Mouse (Mus musculus) midbrain, postnatal 0 days (tissue): Measurements from ENCODE around the gene Plk3. TPM values are rescaled to one million over a fixed set of nuclear protein-coding genes. Genes with fewer than 3 reads are reported as not detected.

ENCODE experiments used
- ATAC-seq: fragments of 200-750 bp; cut with Nextera tagmentation; 2 replicates; pipeline ENCODE4 v1.8.0; 2017; ENCODE audit warnings: moderate number of reproducible peaks, mild to moderate bottlenecking, moderate TSS enrichment, moderate library complexity; ENCODE audit not compliant: low FRiP score
- DNase-seq: peaks from one replicate; pipeline ENCODE4 v3.0.0-alpha.2; 2015; ENCODE audit warnings: low spot score
- H3K27ac ChIP-seq: fragments of 300-500 bp; sonication (generic); 2 replicates; pipeline ENCODE4 v1.5.1; 2014; ENCODE audit warnings: low read depth, mild to moderate bottlenecking, low read length, mixed read lengths
- H3K27me3 ChIP-seq: fragments of 300-500 bp; sonication (generic); 2 replicates; pipeline ENCODE4 v1.6.1; 2014; ENCODE audit warnings: low read length, control low read depth, mixed read lengths; ENCODE audit not compliant: insufficient read depth
- H3K36me3 ChIP-seq: fragments of 300-500 bp; sonication (generic); 2 replicates; pipeline ENCODE4 v1.6.1; 2014; ENCODE audit warnings: low read length, control low read depth, mixed read lengths; ENCODE audit not compliant: insufficient read depth
- H3K4me1 ChIP-seq: fragments of 300-500 bp; sonication (generic); 2 replicates; pipeline ENCODE4 v1.6.1; 2014; ENCODE audit warnings: mild to moderate bottlenecking, control low read depth, antibody characterized with exemption, low read length, mixed read lengths; ENCODE audit not compliant: insufficient read depth
- H3K4me2 ChIP-seq: fragments of 300-500 bp; sonication (generic); 2 replicates; pipeline ENCODE4 v1.6.1; 2014; ENCODE audit warnings: low read depth, mild to moderate bottlenecking, low read length, mixed read lengths; ENCODE audit not compliant: poor library complexity, severe bottlenecking
- H3K4me3 ChIP-seq: fragments of 300-500 bp; sonication (generic); 2 replicates; pipeline ENCODE4 v1.5.1; 2014; ENCODE audit warnings: low read depth, mild to moderate bottlenecking, low read length, moderate library complexity
- H3K9ac ChIP-seq: fragments of 300-500 bp; sonication (generic); replicated peaks from 2 replicates; pipeline ENCODE4 v1.6.1; 2014; ENCODE audit warnings: mild to moderate bottlenecking, low read length, moderate library complexity, mixed read lengths; ENCODE audit not compliant: poor library complexity, severe bottlenecking
- H3K9me3 ChIP-seq: fragments of 300-500 bp; sonication (generic); 2 replicates; pipeline ENCODE4 v1.6.1; 2016; ENCODE audit warnings: low read length, control low read depth
- CTCF ChIP-seq: IDR thresholded peaks from 2 replicates; pipeline ENCODE4 v1.5.1; 2016; ENCODE audit warnings: antibody characterized with exemption, mild to moderate bottlenecking
- WGBS: fragments of 180-500 bp; shearing (Covaris S2); extraction: QIAGEN DNeasy Blood & Tissue Kit; methylation state at CpG from one replicate; pipeline ENCODE4 v1.1.7; 2014; 5-methylcytosine and 5-hydroxymethylcytosine counted together
- polyA plus RNA-seq: library from polyadenylated mRNA; unstranded; fragments of >200 nt; fragmentation: Nextera tagmentation; extraction: Ambion mirVana; gene quantifications from 2 replicates; pipeline ENCODE4 v1.2.1, GENCODE M21; 2015
- total RNA-seq: library from RNA; depleted of rRNA; stranded (reverse); fragments of >200 nt; gene quantifications from 2 replicates; pipeline ENCODE4 v1.2.3, GENCODE M21; 2014

Plk3 gene
- total and polyA plus RNA-seq, 2 experiments from 2014 or later, result 26.6 to 28.2 TPM

DNA sequence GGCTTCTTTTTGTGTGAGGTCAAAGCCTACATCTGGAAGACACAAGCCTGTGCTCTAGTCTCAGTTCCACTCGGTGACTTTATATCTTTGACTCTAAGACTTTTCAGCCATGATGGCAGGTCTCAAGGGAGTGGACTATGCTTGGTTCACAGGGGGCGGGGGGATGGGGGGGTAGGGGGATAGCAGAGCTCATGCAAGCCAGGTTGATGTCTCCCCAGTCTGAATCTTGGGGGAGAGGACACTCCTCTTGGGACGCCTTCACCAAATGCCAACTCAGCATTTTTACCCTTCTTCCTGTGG lies 9.6 kb downstream of the Plk3 start:
- Histone ChIP-seq H3K9ac (no peak overlapping the region), H3K27me3 (no peaks in the 10 kb centered on the region), H3K4me1 (peaks cover 7% of the 10 kb centered on the region; the same call in 1 of the 2 replicates), H3K4me2 (no peak overlapping the region), H3K4me3 (no peak overlapping the region), H3K9me3 (no peaks in the 10 kb centered on the region), H3K27ac (no peak overlapping the region), H3K36me3 (peaks cover 15% of the 10 kb centered on the region)
- TF ChIP-seq CTCF, result no peak
- WGBS, result 97% methylated on average over 3 of the region's 3 CpGs
- no peak for DNase-seq
- ATAC-seq, result no peak

DNA sequence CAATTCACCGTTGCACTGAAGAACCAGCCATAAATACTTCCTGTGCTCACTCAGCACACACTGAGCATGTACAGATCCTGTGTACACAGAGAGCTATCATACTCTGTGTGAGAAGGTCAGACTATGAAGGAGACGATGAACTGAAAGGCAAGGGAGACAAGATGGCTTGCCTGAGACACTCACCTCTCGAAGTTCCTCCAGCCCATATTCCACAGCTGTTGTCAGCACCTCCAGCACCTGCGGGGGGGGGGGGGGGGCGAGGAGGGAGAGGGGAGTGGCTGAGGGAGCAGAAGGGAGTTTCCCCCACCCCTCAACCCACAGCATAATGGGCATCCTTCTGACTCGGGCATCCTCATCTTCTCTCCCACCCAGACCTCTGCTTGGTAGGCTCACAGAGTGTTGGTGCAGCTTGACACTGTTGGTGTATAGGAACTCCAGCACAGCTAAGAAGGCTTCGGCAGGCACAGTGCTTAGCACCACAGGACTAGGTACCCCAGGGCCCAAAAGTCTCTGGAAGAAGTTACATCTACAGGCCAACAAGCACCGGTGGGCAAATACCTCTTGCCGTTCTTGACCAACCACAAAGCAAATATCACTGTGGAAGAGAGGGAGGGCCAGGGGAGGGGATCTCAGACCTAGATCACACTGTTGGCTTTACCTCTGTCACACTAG lies 10.1 kb downstream of the Plk3 start:
- Histone ChIP-seq H3K36me3 (peaks cover 10% of the 10 kb centered on the region), H3K27me3 (no peaks in the 10 kb centered on the region), H3K4me1 (peaks cover 7% of the 10 kb centered on the region; the same call in 1 of the 2 replicates), H3K9ac (no peak overlapping the region), H3K27ac (no peak overlapping the region), H3K4me3 (no peak overlapping the region), H3K4me2 (no peak overlapping the region), H3K9me3 (no peaks in the 10 kb centered on the region)
- DNase-seq, result no peak
- WGBS, result 87% methylated on average over 7 of the region's 9 CpGs
- no peak for TF ChIP-seq CTCF
- ATAC-seq, result no peak

DNA sequence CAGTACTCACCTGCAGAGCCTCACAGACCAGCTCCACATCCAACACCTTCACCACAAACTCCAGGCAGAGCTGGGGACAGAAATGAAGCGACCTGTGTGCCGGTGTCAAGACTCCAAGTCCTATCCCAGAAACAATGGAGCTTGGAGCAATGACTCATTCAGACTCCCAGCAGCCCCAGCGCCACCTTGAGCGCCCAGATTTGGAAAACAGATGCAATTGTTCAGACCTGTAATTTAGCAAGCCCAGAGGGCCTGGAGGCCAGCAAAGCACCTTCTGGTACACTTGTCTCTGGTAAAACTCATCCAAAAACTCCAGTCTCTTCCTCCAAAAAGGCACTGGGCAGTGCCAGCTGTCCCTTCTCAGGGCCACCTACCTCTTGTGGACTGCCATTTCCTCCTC lies 11.6 kb downstream of the Plk3 start:
- Histone ChIP-seq H3K4me3 (no peak overlapping the region), H3K27me3 (no peaks in the 10 kb centered on the region), H3K4me2 (no peak overlapping the region), H3K9ac (no peak overlapping the region), H3K4me1 (peaks cover 7% of the 10 kb centered on the region; the same call in 1 of the 2 replicates), H3K9me3 (no peaks in the 10 kb centered on the region), H3K27ac (no peak overlapping the region), H3K36me3 (no peaks in the 10 kb centered on the region)
- TF ChIP-seq CTCF, result no peak
- ATAC-seq (no peak), DNase-seq (no peak)
- WGBS, result 88% methylated on average over 4 of the region's 4 CpGs

DNA sequence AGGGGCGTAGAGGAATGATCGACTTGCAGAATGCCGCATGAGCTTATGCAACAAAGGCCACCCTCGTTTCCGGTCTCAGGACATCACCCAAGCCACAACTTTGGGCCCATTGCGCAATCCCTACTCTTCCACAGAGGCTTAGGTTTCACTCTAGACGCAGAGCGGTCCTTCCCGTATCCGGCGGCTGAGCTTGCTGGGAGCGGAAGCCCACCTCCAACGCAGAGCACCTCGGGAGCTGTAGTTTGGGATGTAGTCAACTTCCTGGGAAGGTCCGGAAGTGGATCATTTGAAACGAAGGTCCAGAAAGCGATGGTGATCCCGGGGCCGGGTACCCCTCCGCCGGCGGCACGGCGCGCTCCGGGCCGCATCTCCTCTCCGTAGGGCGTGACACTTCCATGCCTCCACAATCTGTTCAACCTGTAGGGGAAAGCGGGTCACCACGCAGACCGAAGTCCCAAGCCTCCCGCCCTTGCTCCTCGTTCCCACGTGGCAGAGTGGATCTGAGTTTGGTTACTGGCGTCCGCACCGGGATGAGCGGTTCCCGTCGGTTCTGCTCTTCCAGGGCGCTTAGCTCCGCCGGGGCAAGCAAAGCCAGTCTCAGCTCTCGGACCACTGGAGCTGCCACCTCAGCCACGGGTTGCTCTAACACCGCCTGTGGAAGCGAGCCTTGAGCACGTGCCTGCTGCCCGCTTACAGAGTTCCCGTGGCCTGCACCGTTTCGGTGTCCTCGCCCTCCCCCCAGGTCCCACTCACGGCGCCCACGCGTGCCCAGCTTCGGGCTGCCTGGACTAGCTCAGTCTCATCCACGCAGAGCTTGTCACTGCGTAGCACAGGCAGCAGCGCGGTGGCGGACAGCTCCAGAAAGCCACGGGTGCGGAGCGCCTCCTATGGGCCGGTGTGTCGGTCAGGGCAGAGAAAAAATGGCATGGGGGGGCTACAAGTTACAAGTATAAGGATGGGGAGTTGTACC lies 13.0 kb downstream of the Plk3 start:
- peak; percentile 97 for DNase-seq
- Histone ChIP-seq H3K4me1 (peaks cover 7% of the 10 kb centered on the region; the same call in 1 of the 2 replicates), H3K9me3 (no peaks in the 10 kb centered on the region), H3K27ac (peak overlapping the region; percentile 94), H3K27me3 (no peaks in the 10 kb centered on the region), H3K4me3 (peak overlapping the region; percentile 57), H3K4me2 (peak overlapping the region; percentile 86), H3K9ac (peak overlapping the region; percentile 74), H3K36me3 (no peaks in the 10 kb centered on the region)
- peak; percentile 93 for ATAC-seq
- TF ChIP-seq CTCF, result peak; percentile 82
- under 1% methylated on average over 69 of the region's 69 CpGs for WGBS

DNA sequence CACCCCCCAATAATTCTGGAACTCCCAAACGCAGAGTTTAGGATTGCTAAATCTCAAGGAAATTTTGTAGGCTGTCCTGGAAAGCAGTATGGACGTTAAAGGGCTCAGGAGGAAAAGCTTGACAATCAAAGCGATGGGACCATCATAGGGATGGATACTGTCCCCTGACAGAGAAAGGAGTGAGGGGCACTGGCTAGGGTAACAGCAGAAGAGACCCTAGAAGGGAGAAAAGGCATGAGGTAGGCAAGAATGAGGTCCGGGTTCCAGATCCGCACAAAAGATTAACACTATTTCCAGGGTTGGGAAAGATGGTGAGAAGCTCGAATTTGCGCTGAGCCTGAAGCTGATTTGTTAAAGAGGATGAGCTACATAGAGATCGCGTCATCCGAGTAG lies 13.7 kb downstream of the Plk3 start:
- no peaks in the 10 kb centered on the region for H3K9me3 ChIP-seq
- H3K27ac ChIP-seq, result peak overlapping the region; percentile 94
- ATAC-seq (peak; percentile 14; the same call in 1 of the 2 replicates), DNase-seq (no peak)
- peak overlapping the region; percentile 74 for H3K9ac ChIP-seq
- 0 out of 2 replicates have a peak, but pooled peaks cover 4% of the 10 kb centered on the region for H3K36me3 ChIP-seq
- 7% methylated on average over 10 of the region's 10 CpGs for WGBS
- H3K4me1 ChIP-seq, result 0 out of 2 replicates have a peak, but pooled peaks cover under 1% of the 10 kb centered on the region
- peak overlapping the region; percentile 86 for H3K4me2 ChIP-seq
- no peak for TF ChIP-seq CTCF
- H3K27me3 ChIP-seq, result no peaks in the 10 kb centered on the region
- H3K4me3 ChIP-seq, result peak overlapping the region; percentile 57
